Mouse (Mus musculus): ENCODE results near the gene Pkp1. TPM values are rescaled to one million over a fixed set of nuclear protein-coding genes. Genes with fewer than 3 reads are reported as not detected.

Pkp1 gene
- total and polyA plus RNA-seq, 2 experiments from 2014 or later = 0.09 to 0.58 TPM

DNA sequence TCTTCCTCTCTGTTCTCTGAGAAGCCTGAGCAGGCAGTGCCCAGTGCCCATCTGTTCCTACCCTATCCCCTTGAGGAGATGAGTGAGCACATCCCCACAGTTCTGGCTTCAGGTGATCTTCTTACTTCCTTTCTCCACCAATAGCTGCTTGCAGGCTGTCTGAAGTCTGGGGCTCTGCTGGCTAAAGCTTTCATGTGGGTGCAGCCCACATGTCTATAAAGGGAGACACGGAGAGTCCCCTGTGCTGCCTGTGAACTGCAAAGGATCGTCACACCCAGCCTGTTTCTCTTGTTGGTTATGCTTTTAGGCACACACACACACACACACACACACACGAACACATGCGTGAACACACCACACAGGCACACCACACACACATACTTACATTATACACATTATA, 46.0 kb downstream of the Pkp1 start:
- no peaks in the 10 kb centered on the region for H3K36me3 ChIP-seq (ENCODE audit: insufficient read depth, low read length)
- H3K9ac ChIP-seq (replicated peaks; ENCODE audit: low read length) = no peak overlapping the region
- no peak overlapping the region for H3K4me3 ChIP-seq (ENCODE audit: low read length)
- no peak for TF ChIP-seq CTCF (IDR thresholded peaks at IDR 0.05; ENCODE audit: low read depth)
- ATAC-seq (no peak), DNase-seq (ENCODE audit: low spot score) (no peak)
- H3K4me1 ChIP-seq (ENCODE audit: insufficient read depth, low read length) = no peaks in the 10 kb centered on the region
- WGBS = 92% methylated on average over 4 of the region's 4 CpGs
- H3K4me2 ChIP-seq (ENCODE audit: low read depth, low read length) = no peak overlapping the region
- no peaks in the 10 kb centered on the region for H3K9me3 ChIP-seq (ENCODE audit: low read length)
- no peak overlapping the region for H3K27ac ChIP-seq
- no peaks in the 10 kb centered on the region for H3K27me3 ChIP-seq (ENCODE audit: insufficient read depth, low read length)

DNA sequence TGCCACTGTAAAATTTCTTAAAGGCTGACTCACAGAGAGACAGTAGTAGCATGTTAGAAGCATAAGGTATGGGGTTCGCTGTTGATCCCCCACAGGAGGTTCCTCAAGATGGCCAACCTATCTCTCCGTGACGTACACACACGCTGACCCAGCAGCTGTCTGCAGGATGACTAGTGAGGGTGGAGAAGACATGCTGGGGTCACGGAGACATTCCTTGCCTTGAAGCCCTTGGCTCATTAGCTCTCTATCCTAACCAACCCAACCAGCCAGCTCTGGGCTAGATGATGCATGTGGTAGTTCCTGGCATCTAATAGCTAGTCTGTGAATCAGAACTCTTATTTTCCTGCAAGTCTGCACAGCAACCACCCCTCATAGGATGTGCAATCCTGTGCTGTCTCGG, 50.4 kb downstream of the Pkp1 start:
- no peak overlapping the region for H3K27ac ChIP-seq
- H3K4me2 ChIP-seq (ENCODE audit: low read depth, low read length) = no peak overlapping the region
- ATAC-seq (no peak), DNase-seq (ENCODE audit: low spot score) (no peak)
- no peak overlapping the region for H3K9ac ChIP-seq (replicated peaks; ENCODE audit: low read length)
- H3K9me3 ChIP-seq (ENCODE audit: low read length) = no peaks in the 10 kb centered on the region
- TF ChIP-seq CTCF (IDR thresholded peaks at IDR 0.05; ENCODE audit: low read depth) = no peak
- no peaks in the 10 kb centered on the region for H3K36me3 ChIP-seq (ENCODE audit: insufficient read depth, low read length)
- H3K27me3 ChIP-seq (ENCODE audit: insufficient read depth, low read length) = no peaks in the 10 kb centered on the region
- no peaks in the 10 kb centered on the region for H3K4me1 ChIP-seq (ENCODE audit: insufficient read depth, low read length)
- WGBS = 88% methylated on average over 6 of the region's 6 CpGs
- H3K4me3 ChIP-seq (ENCODE audit: low read length) = no peak overlapping the region

DNA sequence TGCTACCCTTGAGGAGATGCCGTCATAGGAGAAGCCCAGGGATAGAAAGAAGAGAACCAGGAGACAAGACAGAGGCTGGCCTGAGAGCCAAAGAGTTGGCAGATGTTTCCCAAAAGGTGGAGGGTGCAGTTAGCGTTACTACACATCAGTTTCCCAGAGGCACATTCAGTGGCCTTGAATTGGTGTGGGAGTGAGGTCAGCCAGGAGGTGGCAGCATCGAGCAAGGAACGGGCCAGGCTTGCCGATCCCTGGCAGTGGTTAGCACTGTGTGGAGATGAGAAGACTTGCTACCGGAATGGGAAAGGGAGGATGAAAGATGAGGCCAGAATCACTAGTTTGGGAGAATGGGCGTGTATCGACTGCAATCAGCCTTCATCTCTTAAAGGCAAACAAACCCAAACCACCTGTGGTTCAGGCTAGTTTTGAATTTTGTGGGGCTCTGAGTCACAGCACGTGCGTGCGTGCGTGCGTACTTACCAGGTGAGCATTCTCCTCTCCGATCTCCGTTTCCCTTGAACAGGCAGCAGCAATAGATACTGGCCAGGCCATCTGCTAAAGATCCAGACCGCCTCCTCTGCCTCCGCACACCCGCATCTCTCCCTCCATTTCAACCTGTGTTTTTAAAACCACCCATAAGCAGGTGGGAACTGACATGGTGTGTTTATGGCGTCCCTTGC, 53.4 kb downstream of the Pkp1 start:
- Histone ChIP-seq H3K27ac (no peak overlapping the region), H3K27me3 (ENCODE audit: insufficient read depth, low read length) (no peaks in the 10 kb centered on the region), H3K4me1 (ENCODE audit: insufficient read depth, low read length) (no peaks in the 10 kb centered on the region), H3K36me3 (ENCODE audit: insufficient read depth, low read length) (no peaks in the 10 kb centered on the region), H3K4me2 (ENCODE audit: low read depth, low read length) (no peak overlapping the region), H3K9me3 (ENCODE audit: low read length) (no peaks in the 10 kb centered on the region), H3K4me3 (ENCODE audit: low read length) (no peak overlapping the region), H3K9ac (replicated peaks; ENCODE audit: low read length) (no peak overlapping the region)
- peak; percentile 98 for TF ChIP-seq CTCF (IDR thresholded peaks at IDR 0.05; ENCODE audit: low read depth)
- 48% methylated on average over 19 of the region's 19 CpGs for WGBS
- ATAC-seq = peak; percentile 90
- peak; percentile 84 for DNase-seq (ENCODE audit: low spot score)

DNA sequence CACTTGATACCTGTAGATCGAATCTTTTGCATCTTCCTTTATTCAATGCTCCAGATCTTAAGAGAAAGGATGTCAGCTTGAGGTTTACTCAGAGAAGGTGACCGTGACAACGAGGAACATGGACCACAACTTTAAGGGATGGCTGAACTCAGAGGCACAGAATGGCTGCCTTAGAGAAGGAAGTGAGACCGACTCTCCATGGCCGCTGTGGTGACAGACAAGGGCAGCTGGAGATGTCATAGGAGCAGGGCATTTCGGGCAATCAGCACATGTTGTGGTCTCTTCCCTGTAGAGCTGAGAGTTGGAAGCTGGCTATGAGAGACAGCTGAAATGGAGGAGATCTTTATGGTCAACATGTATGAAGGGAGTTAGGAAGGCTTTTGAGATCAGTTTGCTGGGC, 54.2 kb downstream of the Pkp1 start:
- no peak overlapping the region for H3K4me3 ChIP-seq (ENCODE audit: low read length)
- H3K27me3 ChIP-seq (ENCODE audit: insufficient read depth, low read length) = no peaks in the 10 kb centered on the region
- TF ChIP-seq CTCF (IDR thresholded peaks at IDR 0.05; ENCODE audit: low read depth) = no peak
- WGBS = 88% methylated on average over 6 of the region's 6 CpGs
- ATAC-seq = no peak
- H3K9me3 ChIP-seq (ENCODE audit: low read length) = no peaks in the 10 kb centered on the region
- no peak overlapping the region for H3K27ac ChIP-seq
- no peaks in the 10 kb centered on the region for H3K36me3 ChIP-seq (ENCODE audit: insufficient read depth, low read length)
- H3K9ac ChIP-seq (replicated peaks; ENCODE audit: low read length) = no peak overlapping the region
- no peak for DNase-seq (ENCODE audit: low spot score)
- H3K4me1 ChIP-seq (ENCODE audit: insufficient read depth, low read length) = no peaks in the 10 kb centered on the region
- no peak overlapping the region for H3K4me2 ChIP-seq (ENCODE audit: low read depth, low read length)

DNA sequence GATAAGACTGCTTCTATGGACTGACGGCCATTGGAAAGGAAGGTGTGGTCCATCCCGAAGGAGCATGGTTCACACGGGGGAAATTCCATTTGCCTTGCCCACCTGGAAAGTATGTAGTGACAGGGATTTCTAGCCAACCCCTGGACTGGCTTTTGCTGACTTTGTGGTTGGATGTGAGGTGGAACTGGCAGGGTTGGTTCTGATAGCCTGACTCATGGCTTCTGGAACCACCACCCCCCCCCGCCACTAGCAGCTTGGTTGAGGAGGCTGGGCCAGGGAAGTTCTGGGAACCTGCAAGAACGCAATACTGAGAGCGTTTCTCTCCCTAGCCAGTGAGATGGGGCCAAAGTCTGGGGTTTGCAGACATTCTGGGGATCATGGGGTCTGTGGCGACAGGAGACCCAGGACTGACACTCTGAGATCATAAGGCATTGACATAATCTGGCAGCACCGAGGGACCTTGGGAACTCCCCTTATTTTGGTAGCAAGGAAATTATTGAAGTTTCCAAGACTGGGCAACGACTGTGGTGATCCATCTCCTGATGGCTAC, 55.1 kb downstream of the Pkp1 start:
- ATAC-seq = no peak
- WGBS = 86% methylated on average over 9 of the region's 9 CpGs

DNA sequence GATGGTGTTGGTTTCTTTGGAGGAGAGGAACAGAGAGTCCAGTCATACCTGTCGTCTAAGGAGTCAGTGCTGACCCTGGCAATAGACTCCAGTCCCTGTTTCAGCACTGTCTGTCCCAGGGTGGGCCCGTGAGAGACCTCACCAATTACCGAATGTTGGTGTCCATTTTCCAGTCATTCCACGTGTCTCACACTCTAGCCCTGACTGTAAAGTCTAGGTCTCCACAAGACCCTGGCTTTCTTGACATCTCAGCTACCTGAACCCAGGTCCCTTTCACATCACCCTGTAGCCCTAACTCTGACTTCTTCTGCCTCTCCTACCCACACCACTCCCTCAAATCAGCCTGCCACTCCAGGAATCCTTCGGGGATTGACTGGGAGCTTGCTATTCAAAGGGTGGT, 56.4 kb downstream of the Pkp1 start:
- H3K36me3 ChIP-seq (ENCODE audit: insufficient read depth, low read length) = no peaks in the 10 kb centered on the region
- H3K9me3 ChIP-seq (ENCODE audit: low read length) = no peaks in the 10 kb centered on the region
- no peak for ATAC-seq
- no peaks in the 10 kb centered on the region for H3K27me3 ChIP-seq (ENCODE audit: insufficient read depth, low read length)
- WGBS = 94% methylated on average over 5 of the region's 5 CpGs
- H3K9ac ChIP-seq (replicated peaks; ENCODE audit: low read length) = no peak overlapping the region
- H3K4me3 ChIP-seq (ENCODE audit: low read length) = no peak overlapping the region
- DNase-seq (ENCODE audit: low spot score) = no peak
- no peak overlapping the region for H3K27ac ChIP-seq
- H3K4me1 ChIP-seq (ENCODE audit: insufficient read depth, low read length) = no peaks in the 10 kb centered on the region
- H3K4me2 ChIP-seq (ENCODE audit: low read depth, low read length) = no peak overlapping the region
- no peak for TF ChIP-seq CTCF (IDR thresholded peaks at IDR 0.05; ENCODE audit: low read depth)

More for the DNA sequence above, 55.1 kb downstream of the Pkp1 start:
- Histone ChIP-seq H3K36me3 (ENCODE audit: insufficient read depth, low read length) (no peaks in the 10 kb centered on the region), H3K27ac (no peak overlapping the region), H3K4me2 (ENCODE audit: low read depth, low read length) (no peak overlapping the region), H3K9me3 (ENCODE audit: low read length) (no peaks in the 10 kb centered on the region), H3K27me3 (ENCODE audit: insufficient read depth, low read length) (no peaks in the 10 kb centered on the region), H3K9ac (replicated peaks; ENCODE audit: low read length) (no peak overlapping the region), H3K4me3 (ENCODE audit: low read length) (no peak overlapping the region), H3K4me1 (ENCODE audit: insufficient read depth, low read length) (no peaks in the 10 kb centered on the region)
- no peak for TF ChIP-seq CTCF (IDR thresholded peaks at IDR 0.05; ENCODE audit: low read depth)
- DNase-seq (ENCODE audit: low spot score) = no peak

DNA sequence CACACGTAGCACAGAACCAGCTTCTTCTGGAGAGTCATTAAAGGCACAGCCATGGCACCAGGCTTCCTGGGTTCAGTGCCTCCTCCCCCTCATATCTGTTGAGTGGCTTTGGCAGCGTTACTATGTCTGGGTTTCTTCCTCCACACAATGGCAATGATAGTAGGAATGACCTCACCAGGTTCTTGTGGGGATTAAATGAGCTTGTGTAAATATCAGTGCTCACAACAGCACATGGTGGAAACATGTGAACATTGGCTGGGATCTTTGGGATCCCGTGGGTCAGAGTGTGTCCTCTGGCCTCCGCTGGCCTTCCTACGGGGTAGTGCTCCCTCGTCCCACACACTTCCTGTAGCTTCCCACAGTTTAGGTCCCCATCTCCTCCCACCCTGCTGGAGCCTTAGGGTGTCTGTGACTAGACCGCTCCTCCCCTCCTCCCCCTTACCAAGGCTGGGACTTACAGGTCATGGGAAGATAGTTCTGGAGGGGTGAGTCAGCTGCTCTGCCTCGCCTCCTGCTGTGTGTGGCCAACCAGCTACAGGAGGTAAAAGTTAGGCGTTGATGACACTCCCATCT, 56.9 kb downstream of the Pkp1 start:
- WGBS = 67% methylated on average over 9 of the region's 9 CpGs
- no peak for ATAC-seq
- Histone ChIP-seq H3K27ac (no peak overlapping the region), H3K4me2 (ENCODE audit: low read depth, low read length) (no peak overlapping the region), H3K4me1 (ENCODE audit: insufficient read depth, low read length) (no peaks in the 10 kb centered on the region), H3K27me3 (ENCODE audit: insufficient read depth, low read length) (no peaks in the 10 kb centered on the region), H3K36me3 (ENCODE audit: insufficient read depth, low read length) (no peaks in the 10 kb centered on the region), H3K9me3 (ENCODE audit: low read length) (no peaks in the 10 kb centered on the region), H3K9ac (replicated peaks; ENCODE audit: low read length) (no peak overlapping the region), H3K4me3 (ENCODE audit: low read length) (no peak overlapping the region)
- no peak for TF ChIP-seq CTCF (IDR thresholded peaks at IDR 0.05; ENCODE audit: low read depth)
- DNase-seq (ENCODE audit: low spot score) = no peak

Data from hindbrain, postnatal 0 days (tissue).